Mouse (Mus musculus): ENCODE measurements at regions not wholly inside any gene's neighbourhood (a gene's known extent, or its start where the extent isn't known, plus 50 kb on each side); places are given as distances from the start of the nearest gene placed in this dataset.

- no peak overlapping the region for H3K4me3 ChIP-seq (ENCODE audit: low read length)
- ATAC-seq: no peak
- H3K4me1 ChIP-seq (ENCODE audit: control insufficient read depth, insufficient read depth, low read depth, low read length): peaks cover 5% of the 10 kb centered on the region
- peaks cover 4% of the 10 kb centered on the region; the same call in 1 of the 2 replicates for H3K9me3 ChIP-seq (ENCODE audit: control insufficient read depth, low read length)
- no peak overlapping the region for H3K4me2 ChIP-seq (ENCODE audit: low read length)
- H3K9ac ChIP-seq (ENCODE audit: low read depth, low read length): no peak overlapping the region
- H3K27ac ChIP-seq (ENCODE audit: low read depth, low read length): no peak overlapping the region
- WGBS: 80% methylated on average over 3 of the region's 3 CpGs
- H3K27me3 ChIP-seq (replicated peaks; ENCODE audit: control insufficient read depth, insufficient read depth, low read length): no peaks in the 10 kb centered on the region
- H3K36me3 ChIP-seq (ENCODE audit: control insufficient read depth, insufficient read depth, low read length): no peaks in the 10 kb centered on the region
Observed at GRCm38 (mm10) chr2:169090256-169090655, 134.9 kb upstream of the Zfp64 start.

- Histone ChIP-seq H3K36me3 (ENCODE audit: control insufficient read depth, insufficient read depth, low read length) (no peaks in the 10 kb centered on the region), H3K9ac (ENCODE audit: low read depth, low read length) (no peak overlapping the region), H3K9me3 (ENCODE audit: control insufficient read depth, low read length) (peaks cover 4% of the 10 kb centered on the region; the same call in 1 of the 2 replicates), H3K4me2 (ENCODE audit: low read length) (no peak overlapping the region), H3K27ac (ENCODE audit: low read depth, low read length) (no peak overlapping the region), H3K27me3 (replicated peaks; ENCODE audit: control insufficient read depth, insufficient read depth, low read length) (no peaks in the 10 kb centered on the region), H3K4me1 (ENCODE audit: control insufficient read depth, insufficient read depth, low read depth, low read length) (peaks cover 3% of the 10 kb centered on the region), H3K4me3 (ENCODE audit: low read length) (no peak overlapping the region)
- no peak for ATAC-seq
- 78% methylated on average over 16 of the region's 16 CpGs for WGBS
Observed at GRCm38 (mm10) chr2:169088870-169089484, 133.6 kb upstream of the Zfp64 start.

- H3K4me3 ChIP-seq (ENCODE audit: low read length): no peak overlapping the region
- no peaks in the 10 kb centered on the region for H3K36me3 ChIP-seq (ENCODE audit: control insufficient read depth, insufficient read depth, low read length)
- H3K9ac ChIP-seq (ENCODE audit: low read depth, low read length): no peak overlapping the region
- ATAC-seq: no peak
- no peaks in the 10 kb centered on the region for H3K4me1 ChIP-seq (ENCODE audit: control insufficient read depth, insufficient read depth, low read depth, low read length)
- WGBS: 90% methylated on average over 10 of the region's 10 CpGs
- H3K27ac ChIP-seq (ENCODE audit: low read depth, low read length): no peak overlapping the region
- H3K27me3 ChIP-seq (replicated peaks; ENCODE audit: control insufficient read depth, insufficient read depth, low read length): no peaks in the 10 kb centered on the region
- no peak overlapping the region for H3K4me2 ChIP-seq (ENCODE audit: low read length)
- H3K9me3 ChIP-seq (ENCODE audit: control insufficient read depth, low read length): peaks cover 4% of the 10 kb centered on the region; the same call in 1 of the 2 replicates
Observed at GRCm38 (mm10) chr2:169088301-169088700, 132.9 kb upstream of the Zfp64 start.

GRCm38 (mm10) chr2:169071267-169071666 is 115.9 kb upstream of the Zfp64 start:
- Histone ChIP-seq H3K27ac (ENCODE audit: low read depth, low read length) (no peak overlapping the region), H3K4me2 (ENCODE audit: low read length) (no peak overlapping the region), H3K27me3 (replicated peaks; ENCODE audit: control insufficient read depth, insufficient read depth, low read length) (no peaks in the 10 kb centered on the region), H3K9ac (ENCODE audit: low read depth, low read length) (no peak overlapping the region), H3K36me3 (ENCODE audit: control insufficient read depth, insufficient read depth, low read length) (no peaks in the 10 kb centered on the region), H3K4me1 (ENCODE audit: control insufficient read depth, insufficient read depth, low read depth, low read length) (no peaks in the 10 kb centered on the region), H3K9me3 (ENCODE audit: control insufficient read depth, low read length) (0 out of 2 replicates have a peak, but pooled peaks cover 3% of the 10 kb centered on the region), H3K4me3 (ENCODE audit: low read length) (no peak overlapping the region)
- ATAC-seq: no peak

- no peaks in the 10 kb centered on the region for H3K27me3 ChIP-seq (replicated peaks; ENCODE audit: control insufficient read depth, insufficient read depth, low read length)
- no peaks in the 10 kb centered on the region for H3K9me3 ChIP-seq (ENCODE audit: control insufficient read depth, low read length)
- no peak overlapping the region for H3K9ac ChIP-seq (ENCODE audit: low read depth, low read length)
- no peaks in the 10 kb centered on the region for H3K36me3 ChIP-seq (ENCODE audit: control insufficient read depth, insufficient read depth, low read length)
- no peak for ATAC-seq
- 0 out of 2 replicates have a peak, but pooled peaks cover 3% of the 10 kb centered on the region for H3K4me1 ChIP-seq (ENCODE audit: control insufficient read depth, insufficient read depth, low read depth, low read length)
- no peak overlapping the region for H3K4me3 ChIP-seq (ENCODE audit: low read length)
- WGBS: 75% methylated on average over 16 of the region's 16 CpGs
- H3K4me2 ChIP-seq (ENCODE audit: low read length): no peak overlapping the region
- H3K27ac ChIP-seq (ENCODE audit: low read depth, low read length): no peak overlapping the region
Observed at GRCm38 (mm10) chr2:169065166-169065698, 109.8 kb upstream of the Zfp64 start.

- peak; percentile 60; the same call in 1 of the 2 replicates for ATAC-seq
- H3K4me2 ChIP-seq (ENCODE audit: low read length): no peak overlapping the region
Observed at GRCm38 (mm10) chr2:169061520-169061919, 106.1 kb upstream of the Zfp64 start.

GRCm38 (mm10) chr2:169060495-169060894 is 105.1 kb upstream of the Zfp64 start:
- peaks cover 3% of the 10 kb centered on the region; the same call in 1 of the 2 replicates for H3K9me3 ChIP-seq (ENCODE audit: control insufficient read depth, low read length)
- H3K9ac ChIP-seq (ENCODE audit: low read depth, low read length): no peak overlapping the region
- H3K4me3 ChIP-seq (ENCODE audit: low read length): no peak overlapping the region
- WGBS: 58% methylated on average over 13 of the region's 13 CpGs
- H3K4me1 ChIP-seq (ENCODE audit: control insufficient read depth, insufficient read depth, low read depth, low read length): 0 out of 2 replicates have a peak, but pooled peaks cover 3% of the 10 kb centered on the region
- ATAC-seq: no peak
- H3K27ac ChIP-seq (ENCODE audit: low read depth, low read length): no peak overlapping the region
- H3K27me3 ChIP-seq (replicated peaks; ENCODE audit: control insufficient read depth, insufficient read depth, low read length): no peaks in the 10 kb centered on the region
- no peak overlapping the region for H3K4me2 ChIP-seq (ENCODE audit: low read length)
- no peaks in the 10 kb centered on the region for H3K36me3 ChIP-seq (ENCODE audit: control insufficient read depth, insufficient read depth, low read length)

More at GRCm38 (mm10) chr2:169061520-169061919, 106.1 kb upstream of the Zfp64 start:
- Histone ChIP-seq H3K36me3 (ENCODE audit: control insufficient read depth, insufficient read depth, low read length) (no peaks in the 10 kb centered on the region), H3K9ac (ENCODE audit: low read depth, low read length) (no peak overlapping the region), H3K27me3 (replicated peaks; ENCODE audit: control insufficient read depth, insufficient read depth, low read length) (no peaks in the 10 kb centered on the region), H3K4me3 (ENCODE audit: low read length) (no peak overlapping the region), H3K27ac (ENCODE audit: low read depth, low read length) (no peak overlapping the region), H3K4me1 (ENCODE audit: control insufficient read depth, insufficient read depth, low read depth, low read length) (0 out of 2 replicates have a peak, but pooled peaks cover 3% of the 10 kb centered on the region), H3K9me3 (ENCODE audit: control insufficient read depth, low read length) (peaks cover 3% of the 10 kb centered on the region; the same call in 1 of the 2 replicates)
- 8% methylated on average over 11 of the region's 11 CpGs for WGBS

GRCm38 (mm10) chr2:169057831-169058230 is 102.4 kb upstream of the Zfp64 start:
- Histone ChIP-seq H3K4me1 (ENCODE audit: control insufficient read depth, insufficient read depth, low read depth, low read length) (0 out of 2 replicates have a peak, but pooled peaks cover 3% of the 10 kb centered on the region), H3K27me3 (replicated peaks; ENCODE audit: control insufficient read depth, insufficient read depth, low read length) (no peaks in the 10 kb centered on the region), H3K27ac (ENCODE audit: low read depth, low read length) (no peak overlapping the region), H3K4me2 (ENCODE audit: low read length) (no peak overlapping the region), H3K9ac (ENCODE audit: low read depth, low read length) (no peak overlapping the region), H3K4me3 (ENCODE audit: low read length) (no peak overlapping the region), H3K36me3 (ENCODE audit: control insufficient read depth, insufficient read depth, low read length) (no peaks in the 10 kb centered on the region), H3K9me3 (ENCODE audit: control insufficient read depth, low read length) (peaks cover 3% of the 10 kb centered on the region; the same call in 1 of the 2 replicates)
- no peak for ATAC-seq
- WGBS: 82% methylated on average over 5 of the region's 5 CpGs

GRCm38 (mm10) chr2:169049947-169050346 is 94.6 kb upstream of the Zfp64 start:
- WGBS: 89% methylated on average over 14 of the region's 14 CpGs
- Histone ChIP-seq H3K27me3 (replicated peaks; ENCODE audit: control insufficient read depth, insufficient read depth, low read length) (no peaks in the 10 kb centered on the region), H3K4me3 (ENCODE audit: low read length) (no peak overlapping the region), H3K9ac (ENCODE audit: low read depth, low read length) (no peak overlapping the region), H3K27ac (ENCODE audit: low read depth, low read length) (no peak overlapping the region), H3K4me2 (ENCODE audit: low read length) (no peak overlapping the region), H3K9me3 (ENCODE audit: control insufficient read depth, low read length) (no peaks in the 10 kb centered on the region), H3K4me1 (ENCODE audit: control insufficient read depth, insufficient read depth, low read depth, low read length) (no peaks in the 10 kb centered on the region), H3K36me3 (ENCODE audit: control insufficient read depth, insufficient read depth, low read length) (no peaks in the 10 kb centered on the region)
- ATAC-seq: no peak

All from hindbrain, embryonic 16.5 days (tissue).